In the genomic region with DNA sequence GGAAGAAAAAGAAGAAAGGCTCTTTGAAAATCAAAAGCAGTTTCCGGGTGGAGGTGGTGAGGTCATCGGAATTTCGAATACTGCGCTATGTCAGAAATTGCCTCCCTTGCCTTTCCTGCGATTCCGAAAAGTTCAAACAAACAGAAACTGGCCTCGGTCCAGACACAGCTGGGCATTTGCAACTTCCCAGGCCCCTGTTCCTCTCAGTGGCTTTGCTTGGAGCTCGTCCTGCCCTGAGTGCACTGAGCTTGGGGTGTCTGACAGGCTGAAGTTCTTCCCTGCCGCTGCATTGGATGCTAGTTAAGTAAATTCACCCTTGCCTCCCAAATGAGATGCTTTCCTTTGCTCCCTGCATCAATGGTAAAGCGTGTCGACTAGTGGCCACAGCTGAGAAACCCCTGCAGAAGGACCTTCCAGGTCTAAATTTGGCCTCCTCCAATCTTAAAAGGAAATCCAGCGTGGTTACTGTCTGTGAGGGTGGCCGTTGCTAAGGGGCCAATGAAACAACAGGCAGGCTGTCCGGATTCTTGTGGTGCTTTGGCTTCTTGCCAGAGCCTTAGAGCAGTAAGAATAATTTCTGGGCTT, we compare ENCODE assay signal across 7 mouse cellular contexts. TPM values are rescaled to one million over a fixed set of nuclear protein-coding genes. Genes with fewer than 3 reads are reported as not detected.
DNase-seq lines count a peak whose midpoint lies in the region; ATAC-seq and TF ChIP-seq lines count a peak whose summit lies in the region.

No protein-coding gene starts in this region.

- WGBS in hindbrain, postnatal 0 days, result 8% methylated on average over 14 of the region's 14 CpGs
- WGBS in liver, postnatal 0 days (ENCODE audit: insufficient replicate concordance), result 32% methylated on average over 14 of the region's 14 CpGs
- WGBS in neural tube, embryonic 14.5 days, result 15% methylated on average over 14 of the region's 14 CpGs

- DNase-seq in adrenal gland, adult 18-20 months (ENCODE audit: low spot score in 2 of 2), result peak; percentile 37 to 42
- peak; percentile 74 for DNase-seq in hindbrain, postnatal 0 days (ENCODE audit: low spot score)
- DNase-seq in liver, postnatal 0 days, result no peak
- DNase-seq in adipocyte (ENCODE audit: low spot score), result no peak

- no peaks in the 10 kb centered on the region for H3K27me3 ChIP-seq in hindbrain, postnatal 0 days (ENCODE audit: insufficient read depth, low read length)
- H3K27me3 ChIP-seq in liver, postnatal 0 days (ENCODE audit: insufficient read depth, low read length), result no peaks in the 10 kb centered on the region
- H3K27me3 ChIP-seq in neural tube, embryonic 14.5 days (ENCODE audit: control insufficient read depth, insufficient read depth, low read length), result no peaks in the 10 kb centered on the region

- peak; percentile 62 for TF ChIP-seq CTCF in hindbrain, postnatal 0 days (IDR thresholded peaks at IDR 0.05; ENCODE audit: low read depth)
- TF ChIP-seq CTCF in liver, postnatal 0 days (IDR thresholded peaks at IDR 0.05; ENCODE audit: low read depth), result no peak

- H3K36me3 ChIP-seq in hindbrain, postnatal 0 days (ENCODE audit: insufficient read depth, low read length), result no peaks in the 10 kb centered on the region
- no peaks in the 10 kb centered on the region for H3K36me3 ChIP-seq in liver, postnatal 0 days (replicated peaks; ENCODE audit: insufficient read depth, low read length)
- no peaks in the 10 kb centered on the region for H3K36me3 ChIP-seq in neural tube, embryonic 14.5 days (ENCODE audit: control insufficient read depth, insufficient read depth, low read length)

- H3K9ac ChIP-seq in hindbrain, postnatal 0 days (replicated peaks; ENCODE audit: low read length), result no peak overlapping the region
- no peak overlapping the region for H3K9ac ChIP-seq in liver, postnatal 0 days (replicated peaks)
- H3K9ac ChIP-seq in neural tube, embryonic 14.5 days (replicated peaks; ENCODE audit: low read depth, low read length), result no peak overlapping the region

- peak; percentile 68 for ATAC-seq in common myeloid progenitor, adult 5-6 weeks (replicated peaks; ENCODE audit: low read depth, poor library complexity, severe bottlenecking)
- peak; percentile 30 for ATAC-seq in granulocyte monocyte progenitor cell, adult 5-6 weeks (replicated peaks; ENCODE audit: poor library complexity, severe bottlenecking)
- ATAC-seq in hindbrain, postnatal 0 days, result peak; percentile 76
- no peak for ATAC-seq in liver, postnatal 0 days
- peak; percentile 50; the same call in 1 of the 2 replicates for ATAC-seq in neural tube, embryonic 14.5 days (ENCODE audit: low read depth)

- peaks cover 11% of the 10 kb centered on the region for H3K4me1 ChIP-seq in hindbrain, postnatal 0 days (ENCODE audit: insufficient read depth, low read length)
- no peaks in the 10 kb centered on the region for H3K4me1 ChIP-seq in liver, postnatal 0 days (ENCODE audit: insufficient read depth)
- H3K4me1 ChIP-seq in neural tube, embryonic 14.5 days (ENCODE audit: control insufficient read depth, insufficient read depth, low read length), result peaks cover 13% of the 10 kb centered on the region; the same call in 1 of the 2 replicates

- H3K4me3 ChIP-seq in hindbrain, postnatal 0 days (ENCODE audit: low read length), result no peak overlapping the region
- no peak overlapping the region for H3K4me3 ChIP-seq in liver, postnatal 0 days (ENCODE audit: low read depth, low read length)
- no peak overlapping the region for H3K4me3 ChIP-seq in neural tube, embryonic 14.5 days (ENCODE audit: low read depth, low read length)

- no peak for TF ChIP-seq EP300 in liver, postnatal 0 days (IDR thresholded peaks at IDR 0.05; ENCODE audit: low read depth)

- peak overlapping the region; percentile 39 for H3K4me2 ChIP-seq in hindbrain, postnatal 0 days (ENCODE audit: low read depth, low read length)
- H3K4me2 ChIP-seq in liver, postnatal 0 days (ENCODE audit: low read depth, low read length), result peak overlapping the region; percentile 9; the same call in 1 of the 2 replicates
- H3K4me2 ChIP-seq in neural tube, embryonic 14.5 days (ENCODE audit: low read depth, low read length), result peak overlapping the region; percentile 14; the same call in 1 of the 2 replicates

- H3K9me3 ChIP-seq in hindbrain, postnatal 0 days (ENCODE audit: low read length), result no peaks in the 10 kb centered on the region
- H3K9me3 ChIP-seq in liver, postnatal 0 days (ENCODE audit: low read length), result no peaks in the 10 kb centered on the region
- H3K9me3 ChIP-seq in neural tube, embryonic 14.5 days (ENCODE audit: control insufficient read depth, low read length), result no peaks in the 10 kb centered on the region

- H3K27ac ChIP-seq in hindbrain, postnatal 0 days, result peak overlapping the region; percentile 64
- H3K27ac ChIP-seq in liver, postnatal 0 days (ENCODE audit: low read depth), result no peak overlapping the region
- H3K27ac ChIP-seq in neural tube, embryonic 14.5 days (ENCODE audit: low read depth, low read length), result peak overlapping the region; percentile 52; the same call in 1 of the 2 replicates

RNA-seq across cellular contexts. Expression of gene Wdr95, which starts 14.3 kb away (rescaled TPM):
- not detected for total RNA-seq in adrenal gland, adult 18-20 months (2021)
- not detected in 2 replicates for total RNA-seq in common myeloid progenitor, adult 5-6 weeks (2017)
- total RNA-seq in granulocyte monocyte progenitor cell, adult 5-6 weeks (2014; fragmentation: Nextera tagmentation), result not detected in 2 replicates
- not detected in 2 replicates for total RNA-seq in granulocyte monocyte progenitor cell, adult 5-6 weeks (2017)
- not detected in 2 replicates for total RNA-seq in hindbrain, postnatal 0 days (2014; rRNA removed)
- polyA plus RNA-seq in hindbrain, postnatal 0 days (2015; fragmentation: Nextera tagmentation; extraction: Ambion mirVana), result 0.19 and 0.24 TPM in 2 replicates
- polyA plus RNA-seq in liver, postnatal 0 days (2015; fragmentation: Nextera tagmentation; extraction: Ambion mirVana), result not detected in 2 replicates
- polyA plus RNA-seq in neural tube, embryonic 14.5 days (2014; fragmentation: Nextera tagmentation; extraction: Ambion mirVana), result 0.25 and 0.50 TPM in 2 replicates

Comparison
In these comparisons a context has a peak if more than half of its experiments do, and no peak if none do; other contexts are left out.
1. DNase-seq: peak in adrenal gland, adult 18-20 months (2 of 2) and hindbrain, postnatal 0 days (single experiment); none in liver, postnatal 0 days (single experiment) and adipocyte (single experiment).
2. Peak in every context shown above with its lines, with median percentiles within 50 percentile points of each other: H3K4me2 ChIP-seq.